Mouse (Mus musculus) erythroid progenitor cell, adult 5-6 weeks (primary cell): ENCODE data around the gene Babam2. TPM values are rescaled to one million over a fixed set of nuclear protein-coding genes. Genes with fewer than 3 reads are reported as not detected.

ENCODE experiments used
- ATAC-seq: replicated peaks from 2 replicates; pipeline ENCODE4 v1.8.0; 2016; ENCODE audit warnings: moderate number of reproducible peaks, mild to moderate bottlenecking, moderate TSS enrichment, inconsistent platforms; ENCODE audit not compliant: poor library complexity, low FRiP score, severe bottlenecking
- total RNA-seq, 2 experiments: library from RNA; stranded (forward) in 1 of 2; stranded (reverse) in 1 of 2; fragments of 150-400 nt in 1 of 2; fragments of 186-747, 209-891 nt in 1 of 2; gene quantifications; 2 replicates each; pipeline versions ENCODE4 v1.2.3 to v1.2.4; 2015 to 2017; ENCODE audit warnings: low replicate concordance in 2 of 2

The Babam2 gene
- total RNA-seq, 2 experiments from 2014 or later, result 31.0 to 46.9 TPM

- no peak for ATAC-seq
Observed at GRCm38 (mm10) chr5:32085566-32085965, 388.1 kb downstream of the Babam2 start.

- ATAC-seq, result no peak
Observed at GRCm38 (mm10) chr5:32085971-32086370, 388.5 kb downstream of the Babam2 start.

- ATAC-seq, result no peak
Observed at GRCm38 (mm10) chr5:32086526-32087090, 389.1 kb downstream of the Babam2 start.

DNA sequence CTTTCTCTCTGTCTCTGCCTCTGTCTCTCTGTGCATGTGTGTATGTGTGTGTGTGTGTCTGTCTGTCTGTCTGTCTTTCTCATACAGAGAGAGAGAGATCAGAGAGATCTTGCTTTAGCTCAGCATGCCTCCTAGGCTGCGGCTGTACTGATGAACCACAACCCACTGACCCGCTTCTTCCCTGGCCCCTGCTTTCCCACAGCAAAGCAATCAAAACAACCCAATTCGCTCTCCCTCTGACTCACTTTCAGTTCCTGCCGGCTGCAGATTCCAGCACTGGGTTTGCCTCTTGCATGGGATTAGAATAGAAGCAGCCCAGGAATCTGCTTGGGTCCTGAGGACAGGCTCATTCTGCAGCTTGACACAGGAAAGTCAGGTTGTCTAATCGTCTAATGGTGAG lies 392.0 kb downstream of the Babam2 start:
- no peak for ATAC-seq

DNA sequence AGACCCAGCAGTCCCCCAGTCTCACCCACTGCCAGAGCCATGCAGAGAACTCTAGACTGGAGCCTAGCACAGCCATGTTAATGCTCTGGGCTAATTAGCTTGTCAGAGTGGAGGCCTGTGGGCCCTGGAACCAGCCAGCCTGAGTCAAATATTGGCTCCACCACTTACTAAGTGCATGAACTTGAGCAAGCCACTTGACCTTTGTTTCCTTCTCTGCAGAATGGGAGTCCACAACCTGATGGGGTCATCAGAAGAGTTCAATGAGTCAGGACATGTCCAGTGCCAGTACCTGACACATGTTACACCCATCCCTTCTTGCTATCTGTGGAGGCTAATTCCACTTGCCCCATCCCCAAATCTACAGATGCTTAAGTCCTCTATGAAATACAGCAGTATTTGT lies 394.8 kb downstream of the Babam2 start:
- no peak for ATAC-seq

DNA sequence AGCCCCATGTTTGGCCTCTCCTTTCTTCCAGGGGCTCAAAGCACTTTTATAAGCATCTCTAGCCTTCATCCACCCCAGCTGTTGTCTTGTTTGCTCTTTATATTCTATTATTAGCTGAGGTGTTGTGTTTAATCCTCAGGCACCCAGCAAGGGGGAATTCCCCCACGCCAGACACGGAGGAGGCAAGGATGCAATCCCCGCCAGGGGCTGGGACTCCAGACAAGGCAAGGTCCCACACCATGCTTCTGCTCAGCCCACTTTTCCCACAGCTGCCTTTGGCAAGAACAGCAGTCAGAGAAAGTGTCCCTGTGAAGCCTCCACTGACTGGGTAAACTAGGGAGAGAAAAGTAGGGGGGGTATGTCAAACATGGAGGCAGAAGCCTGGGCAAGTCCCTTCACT lies 401.2 kb downstream of the Babam2 start:
- no peak for ATAC-seq

DNA sequence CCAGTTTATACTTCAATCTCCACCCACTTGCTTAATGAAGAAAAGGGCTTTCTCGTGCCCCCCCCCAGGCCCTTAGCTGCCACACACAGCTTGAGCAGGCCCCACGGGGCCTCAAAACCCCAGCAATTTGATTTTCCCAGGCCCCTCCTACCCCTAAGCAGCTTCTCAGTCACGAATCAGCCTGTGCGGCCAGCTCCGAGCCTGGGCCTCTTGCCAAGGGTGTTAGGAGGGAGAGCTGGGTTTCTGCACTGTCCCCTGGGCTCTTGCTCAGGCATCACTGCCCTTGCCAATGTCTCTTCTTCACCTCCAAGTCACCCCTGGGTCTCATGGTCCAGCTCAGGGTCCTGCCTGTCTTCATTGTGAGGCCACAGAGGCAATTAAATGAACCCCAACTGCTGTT lies 405.0 kb downstream of the Babam2 start:
- no peak for ATAC-seq

DNA sequence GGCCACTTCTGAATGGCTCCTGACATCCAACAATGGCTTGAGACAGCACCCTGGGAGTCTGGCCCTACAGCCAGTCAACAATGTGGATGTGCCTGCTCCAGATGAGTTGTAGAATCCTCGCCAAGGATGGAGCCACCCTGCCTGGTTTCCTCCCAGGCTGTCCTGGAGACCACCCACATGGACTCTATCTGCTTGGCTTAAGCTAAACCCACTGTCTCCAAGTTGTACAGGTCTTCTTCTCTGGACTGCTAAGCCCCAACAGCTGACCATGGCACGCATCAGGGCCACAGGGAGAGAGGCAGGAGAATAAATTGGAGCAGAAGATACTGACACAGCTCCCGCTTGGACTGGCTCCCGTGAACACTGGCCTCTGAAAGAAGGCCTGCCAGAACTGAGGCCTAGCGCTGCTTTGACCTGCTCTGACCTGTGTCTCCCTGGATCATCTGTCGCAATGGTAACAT lies 405.5 kb downstream of the Babam2 start:
- ATAC-seq, result no peak

- ATAC-seq, result no peak
Observed at GRCm38 (mm10) chr5:32103545-32103944, 406.1 kb downstream of the Babam2 start.

GRCm38 (mm10) chr5:32104119-32104990 lies 406.9 kb downstream of the Babam2 start:
- ATAC-seq, result no peak

GRCm38 (mm10) chr5:32106473-32107140 lies 409.1 kb downstream of the Babam2 start:
- ATAC-seq, result no peak

DNA sequence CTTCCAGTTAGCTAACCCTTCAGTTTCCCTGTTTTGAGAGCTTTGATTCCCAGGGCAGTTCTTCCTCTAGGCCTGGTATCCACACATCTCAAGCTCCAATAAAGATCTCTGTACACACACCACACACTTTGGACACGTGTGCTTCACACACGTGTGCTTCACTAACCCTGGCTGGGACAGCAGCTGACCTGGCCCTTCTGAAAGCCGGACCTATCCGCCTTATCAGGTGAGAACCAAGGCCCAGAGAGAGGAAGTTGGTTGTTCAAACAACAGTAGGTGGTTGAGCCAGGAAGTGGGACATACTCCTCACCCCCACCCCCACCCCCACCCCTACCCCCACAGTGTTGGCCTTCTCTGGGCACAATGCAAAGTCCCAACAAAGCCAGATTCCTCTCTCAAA lies 413.2 kb downstream of the Babam2 start:
- no peak for ATAC-seq

GRCm38 (mm10) chr5:32112206-32112916 lies 414.9 kb downstream of the Babam2 start:
- no peak for ATAC-seq

GRCm38 (mm10) chr5:32120901-32121376 lies 423.5 kb downstream of the Babam2 start:
- no peak for ATAC-seq

- ATAC-seq, result no peak
Observed at GRCm38 (mm10) chr5:32121936-32122335, 424.5 kb downstream of the Babam2 start.

DNA sequence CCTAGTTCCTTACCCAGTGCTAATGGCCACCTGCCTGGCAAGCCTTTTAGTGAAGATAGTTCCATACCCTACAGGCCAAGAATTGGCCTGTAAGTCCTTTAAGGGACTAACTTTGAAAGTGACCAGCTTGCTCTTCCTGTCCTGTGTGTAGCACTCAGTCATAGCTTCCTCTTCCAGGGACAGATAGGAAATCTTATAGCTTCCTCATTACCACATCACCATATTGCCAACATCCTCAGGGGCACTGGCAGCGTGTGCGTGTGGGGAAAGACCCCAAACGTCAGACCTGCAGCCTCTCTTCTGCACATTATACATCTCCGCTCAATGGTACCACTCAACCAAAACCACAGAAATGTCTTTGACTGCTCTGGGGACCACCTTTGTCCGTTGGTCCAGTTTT lies 424.9 kb downstream of the Babam2 start:
- ATAC-seq, result no peak

GRCm38 (mm10) chr5:32124957-32125356 lies 427.5 kb downstream of the Babam2 start:
- no peak for ATAC-seq

- ATAC-seq, result no peak
Observed at GRCm38 (mm10) chr5:32127226-32127625, 429.7 kb downstream of the Babam2 start.

GRCm38 (mm10) chr5:32127927-32128326 lies 430.4 kb downstream of the Babam2 start:
- ATAC-seq, result no peak

DNA sequence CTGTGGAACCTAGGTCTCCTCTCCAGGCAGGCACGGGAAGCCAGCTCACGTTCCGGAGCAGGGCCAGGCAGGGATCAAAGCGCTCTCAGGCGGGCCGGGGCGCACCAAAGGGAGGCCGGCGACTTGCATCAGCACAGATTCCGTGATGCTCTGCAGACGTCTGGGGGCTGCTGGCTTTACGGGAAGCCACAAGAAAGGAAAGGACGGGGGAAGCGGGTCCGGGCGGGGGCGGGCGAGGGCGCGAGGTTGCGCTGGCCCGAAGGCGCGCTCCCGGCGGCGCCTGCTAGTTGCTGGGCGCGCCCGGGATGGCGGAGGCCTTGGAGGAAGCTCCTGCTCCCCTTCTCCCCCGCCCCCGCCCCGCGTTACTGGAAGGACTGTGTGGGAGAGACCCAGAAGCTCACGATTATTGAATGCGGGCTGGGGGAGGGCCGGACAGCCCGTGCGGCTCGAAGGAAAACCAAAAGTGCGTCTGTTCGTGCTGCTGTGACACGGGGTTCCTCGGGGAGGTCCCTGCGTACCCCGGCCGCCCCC lies 435.6 kb downstream of the Babam2 start:
- ATAC-seq, result no peak
